Mouse (Mus musculus): ENCODE data around the gene Hnrnpdl.

- no peak for TF ChIP-seq POLR2A (IDR thresholded peaks at IDR 0.05; ENCODE audit: insufficient read depth, low read length)
- TF ChIP-seq CTCF (IDR thresholded peaks at IDR 0.05; ENCODE audit: low read depth, low read length), result no peak
Measured at GRCm38 (mm10) chr5:100036681-100037080, 2.8 kb downstream of the Hnrnpdl start.

Measured in ES-Bruce4 (cell line).